Mouse (Mus musculus): ENCODE measurements at regions not wholly inside any gene's neighbourhood (a gene's known extent, or its start where the extent isn't known, plus 50 kb on each side); places are given as distances from the start of the nearest gene placed in this dataset.
"Not testable (repeated sequence)": the region's sequence is repeated elsewhere in the genome, so short reads cannot be mapped to it uniquely, and the experiment has no call there.

DNA sequence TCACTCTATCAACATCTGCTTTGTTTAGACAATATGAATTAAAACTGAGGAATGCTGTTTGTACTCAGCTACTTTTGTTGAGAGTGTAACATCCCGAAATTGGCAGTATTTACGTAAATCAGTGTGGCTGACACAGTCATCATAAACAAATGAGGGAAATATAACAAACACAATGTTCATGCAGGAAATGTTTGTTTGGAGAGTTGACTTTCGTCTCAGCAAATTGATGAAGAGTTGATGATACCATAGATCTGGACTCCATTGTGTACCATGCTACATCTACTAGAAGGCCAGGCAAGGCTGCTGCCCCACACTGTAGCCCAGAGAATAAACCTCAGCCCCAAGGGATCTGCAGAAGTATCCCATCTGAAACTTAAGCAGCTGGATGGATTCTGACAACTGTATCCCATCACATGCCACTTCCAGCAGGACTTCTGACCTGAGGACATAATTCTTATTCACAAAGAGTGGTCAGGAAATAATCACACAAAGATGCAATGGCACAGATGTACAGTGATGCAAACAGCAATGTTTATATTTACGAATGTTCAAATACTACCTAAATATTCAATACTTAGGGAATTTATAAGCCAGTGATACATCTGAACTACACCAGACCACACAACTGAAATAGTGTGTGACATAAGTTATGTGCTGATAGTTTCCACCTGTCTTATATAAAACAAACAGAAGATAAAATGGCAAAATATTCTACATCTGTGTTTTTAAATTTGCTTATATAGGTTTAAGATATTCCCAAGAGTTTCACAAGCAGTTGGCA is 51.3 kb downstream of the Gm21897 start:
- Histone ChIP-seq H3K36me3 (no peaks in the 10 kb centered on the region), H3K9me3 (no peaks in the 10 kb centered on the region), H3K4me3 (replicated peaks) (no peak overlapping the region), H3K27me3 (replicated peaks) (no peaks in the 10 kb centered on the region), H3K9ac (no peak overlapping the region), H3K4me1 (replicated peaks) (no peaks in the 10 kb centered on the region), H3K4me2 (replicated peaks) (no peak overlapping the region), H3K27ac (no peak overlapping the region)
- ATAC-seq: peak; percentile 88
- 51% methylated on average over 4 of the region's 4 CpGs for WGBS

DNA sequence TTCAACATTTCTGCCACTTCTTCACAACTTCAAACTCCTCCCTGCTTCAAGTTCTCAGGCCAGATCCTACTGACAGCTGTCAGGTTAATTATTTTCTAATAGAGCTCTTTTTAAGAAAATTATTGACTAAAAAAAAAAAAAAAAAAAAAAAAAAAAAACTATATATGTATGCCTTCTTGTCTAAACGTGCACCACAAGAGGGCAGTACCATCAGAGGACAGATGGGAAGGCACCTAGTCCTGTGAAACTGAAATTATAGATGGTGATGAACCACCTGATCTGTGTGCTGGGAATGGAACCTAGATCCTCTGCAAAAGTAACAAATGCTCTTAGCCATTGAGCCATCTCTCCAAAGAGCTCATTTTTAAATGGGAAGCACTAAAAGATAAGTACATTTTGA is 55.6 kb downstream of the Gm21897 start:
- Histone ChIP-seq H3K4me1 (replicated peaks) (no peaks in the 10 kb centered on the region), H3K9me3 (no peaks in the 10 kb centered on the region), H3K4me2 (replicated peaks) (no peak overlapping the region), H3K27ac (no peak overlapping the region), H3K36me3 (no peaks in the 10 kb centered on the region), H3K27me3 (replicated peaks) (no peaks in the 10 kb centered on the region), H3K9ac (no peak overlapping the region), H3K4me3 (replicated peaks) (no peak overlapping the region)
- 18% methylated on average over 1 of the region's 1 CpGs for WGBS
- ATAC-seq: no peak

DNA sequence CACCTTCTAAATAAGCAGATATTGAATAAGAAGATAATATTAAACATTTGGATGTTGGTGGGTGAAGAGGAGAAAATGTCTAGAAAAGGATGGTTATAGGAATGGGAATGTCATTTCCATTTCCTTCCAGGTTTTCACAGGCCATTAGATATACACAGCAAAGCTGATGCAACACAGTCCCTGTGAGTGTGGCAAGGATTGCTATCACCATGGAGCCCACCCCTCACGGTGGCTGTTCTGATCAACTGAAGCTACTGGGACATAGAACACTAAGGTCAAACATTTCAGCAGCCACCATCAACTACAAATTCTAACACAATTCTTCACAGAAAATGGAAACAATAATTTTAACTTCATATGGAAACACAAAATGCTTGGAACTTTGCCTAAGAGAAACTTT is 56.7 kb downstream of the Gm21897 start:
- H3K4me2 ChIP-seq (replicated peaks): no peak overlapping the region

DNA sequence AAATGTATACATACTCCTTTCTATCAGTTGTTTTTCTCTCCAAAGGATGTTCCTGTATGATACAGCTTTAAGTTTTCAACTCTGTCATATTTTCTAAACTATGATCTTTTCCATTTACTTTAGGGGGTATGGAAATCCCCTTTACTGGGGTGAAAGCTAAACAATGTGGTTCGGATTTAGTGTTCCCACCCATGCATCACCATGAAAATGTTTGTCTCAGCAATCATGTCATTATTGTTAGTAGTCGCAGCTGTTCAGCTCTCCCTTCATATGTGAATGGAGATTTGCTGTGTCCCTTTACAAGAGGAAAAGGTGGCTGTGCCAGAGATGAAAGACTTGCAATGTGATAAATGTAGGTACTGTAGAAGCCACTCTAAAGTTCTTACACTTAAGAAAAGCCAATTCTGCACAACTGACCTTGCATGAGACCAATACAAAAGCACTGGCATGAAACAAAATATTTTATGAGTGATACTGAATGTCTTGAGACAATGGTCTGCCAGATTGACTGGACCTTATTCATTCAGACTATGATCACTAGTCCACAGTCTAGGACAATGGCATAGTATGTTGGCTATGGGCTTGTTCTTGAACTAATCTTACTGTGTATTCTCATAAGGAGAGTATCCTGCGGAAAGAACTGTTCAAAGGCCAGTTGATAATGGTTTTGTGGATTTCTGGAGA is 68.4 kb downstream of the Gm21897 start:
- H3K4me1 ChIP-seq (replicated peaks): peaks cover 5% of the 10 kb centered on the region; the same call in 1 of the 2 replicates
- 39% methylated on average over 3 of the region's 3 CpGs for WGBS
- H3K36me3 ChIP-seq: no peaks in the 10 kb centered on the region
- H3K4me2 ChIP-seq (replicated peaks): no peak overlapping the region
- no peak overlapping the region for H3K4me3 ChIP-seq (replicated peaks)
- ATAC-seq: peak; percentile 80
- no peaks in the 10 kb centered on the region for H3K27me3 ChIP-seq (replicated peaks)
- H3K9ac ChIP-seq: no peak overlapping the region
- peak overlapping the region; percentile 64 for H3K27ac ChIP-seq
- no peaks in the 10 kb centered on the region for H3K9me3 ChIP-seq

More for the DNA sequence above, 56.7 kb downstream of the Gm21897 start:
- ATAC-seq: no peak
- 64% methylated on average over 1 of the region's 1 CpGs for whole genome bisulfite sequencing
- Histone ChIP-seq H3K4me3 (replicated peaks) (no peak overlapping the region), H3K36me3 (no peaks in the 10 kb centered on the region), H3K4me1 (replicated peaks) (no peaks in the 10 kb centered on the region), H3K27ac (no peak overlapping the region), H3K27me3 (replicated peaks) (no peaks in the 10 kb centered on the region), H3K9me3 (no peaks in the 10 kb centered on the region), H3K9ac (no peak overlapping the region)

DNA sequence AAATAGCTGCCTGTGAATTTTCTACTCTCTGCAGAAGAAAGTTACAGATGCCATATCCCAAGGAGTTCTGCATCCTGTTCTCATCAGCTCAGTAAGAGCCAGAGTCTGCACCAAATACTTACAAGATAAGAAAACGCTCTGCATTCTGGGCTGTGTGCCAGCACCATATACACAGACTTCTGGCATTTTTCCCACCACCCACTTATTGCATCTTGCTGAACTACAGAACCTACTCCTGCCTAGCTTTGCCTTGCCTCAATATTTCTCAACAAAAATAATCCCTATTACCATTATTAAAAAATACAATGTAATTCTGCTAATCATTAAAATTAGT is 69.0 kb downstream of the Gm21897 start:
- Histone ChIP-seq H3K27ac (peak overlapping the region; percentile 64), H3K4me2 (replicated peaks) (no peak overlapping the region), H3K27me3 (replicated peaks) (no peaks in the 10 kb centered on the region), H3K36me3 (no peaks in the 10 kb centered on the region), H3K9me3 (no peaks in the 10 kb centered on the region), H3K9ac (no peak overlapping the region), H3K4me1 (replicated peaks) (peaks cover 5% of the 10 kb centered on the region; the same call in 1 of the 2 replicates), H3K4me3 (replicated peaks) (no peak overlapping the region)
- peak; percentile 80 for ATAC-seq
- WGBS: 26% methylated on average over 1 of the region's 1 CpGs

DNA sequence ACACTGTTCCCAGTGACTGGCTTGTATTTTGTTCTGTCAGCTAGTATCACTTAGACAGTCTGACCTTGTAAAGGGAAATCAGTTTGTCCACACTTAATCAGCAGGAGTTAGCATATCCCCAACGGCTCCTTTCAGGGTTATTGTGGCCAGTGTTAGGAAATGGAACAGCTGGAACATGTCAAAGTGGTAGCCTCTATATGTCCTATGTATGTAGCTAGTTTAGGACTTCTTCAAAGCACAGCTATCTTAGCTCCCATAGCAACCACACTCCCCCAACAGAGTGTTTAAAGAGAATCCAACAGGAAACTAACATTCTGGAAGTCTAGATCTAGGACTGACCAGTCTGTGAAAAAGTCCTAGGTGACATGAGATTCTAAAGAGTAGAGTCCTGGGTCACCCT is 72.6 kb downstream of the Gm21897 start:
- H3K27me3 ChIP-seq (replicated peaks): no peaks in the 10 kb centered on the region
- ATAC-seq: no peak
- no peaks in the 10 kb centered on the region for H3K9me3 ChIP-seq
- WGBS: 22% methylated on average over 1 of the region's 1 CpGs
- H3K36me3 ChIP-seq: no peaks in the 10 kb centered on the region
- peaks cover 5% of the 10 kb centered on the region; the same call in 1 of the 2 replicates for H3K4me1 ChIP-seq (replicated peaks)
- H3K4me2 ChIP-seq (replicated peaks): no peak overlapping the region
- H3K4me3 ChIP-seq (replicated peaks): no peak overlapping the region
- H3K9ac ChIP-seq: no peak overlapping the region
- no peak overlapping the region for H3K27ac ChIP-seq

DNA sequence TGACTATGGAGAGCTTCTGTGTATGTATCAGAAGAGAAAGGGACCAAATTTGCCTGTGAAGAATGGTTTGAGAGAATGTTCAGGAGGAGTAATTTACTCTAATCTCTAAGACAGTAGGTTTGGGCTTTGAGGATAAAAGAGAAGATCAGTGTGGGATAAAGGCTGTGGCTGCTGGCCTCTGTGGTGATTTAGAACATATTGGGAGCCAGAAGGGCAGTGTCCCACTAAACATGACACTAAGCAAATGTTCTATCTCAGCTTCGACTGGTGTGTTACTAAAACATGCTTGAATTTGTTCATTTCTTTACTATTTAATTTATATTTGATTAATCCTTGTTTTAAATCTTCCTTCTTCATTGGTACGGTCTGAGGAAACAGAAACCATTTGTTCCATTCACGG is 113.1 kb downstream of the Gm21897 start:
- 45% methylated on average over 3 of the region's 3 CpGs for WGBS

DNA sequence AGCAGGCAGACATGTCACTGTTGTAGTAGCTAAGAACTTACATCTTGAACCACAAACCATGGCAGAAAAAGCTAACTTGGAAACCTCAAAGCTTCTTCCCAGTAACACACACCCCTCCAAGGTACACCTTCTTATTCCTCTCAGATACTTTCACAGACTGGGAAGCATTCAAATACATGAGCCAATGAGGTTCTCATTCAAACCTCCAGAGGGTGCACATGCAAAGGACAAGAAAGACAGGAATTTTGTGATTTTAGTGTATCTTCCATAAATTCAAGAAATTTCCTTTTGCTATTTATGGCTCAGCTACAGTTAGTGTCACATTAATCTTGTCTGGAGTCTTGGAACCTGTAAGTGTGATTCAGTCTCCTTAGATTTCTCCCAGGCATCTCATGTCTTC is 115.4 kb downstream of the Gm21897 start:
- Histone ChIP-seq H3K36me3 (no peaks in the 10 kb centered on the region), H3K27me3 (replicated peaks) (no peaks in the 10 kb centered on the region), H3K4me3 (replicated peaks) (no peak overlapping the region), H3K9me3 (no peaks in the 10 kb centered on the region), H3K27ac (no peak overlapping the region), H3K9ac (no peak overlapping the region), H3K4me2 (replicated peaks) (no peak overlapping the region), H3K4me1 (replicated peaks) (no peaks in the 10 kb centered on the region)
- no peak for ATAC-seq

More for the DNA sequence above, 113.1 kb downstream of the Gm21897 start:
- no peak; the same call in 1 of the 2 replicates for ATAC-seq
- Histone ChIP-seq H3K4me2 (replicated peaks) (no peak overlapping the region), H3K27ac (no peak overlapping the region), H3K36me3 (no peaks in the 10 kb centered on the region), H3K9ac (no peak overlapping the region), H3K27me3 (replicated peaks) (no peaks in the 10 kb centered on the region), H3K4me3 (replicated peaks) (no peak overlapping the region), H3K9me3 (no peaks in the 10 kb centered on the region), H3K4me1 (replicated peaks) (no peaks in the 10 kb centered on the region)

DNA sequence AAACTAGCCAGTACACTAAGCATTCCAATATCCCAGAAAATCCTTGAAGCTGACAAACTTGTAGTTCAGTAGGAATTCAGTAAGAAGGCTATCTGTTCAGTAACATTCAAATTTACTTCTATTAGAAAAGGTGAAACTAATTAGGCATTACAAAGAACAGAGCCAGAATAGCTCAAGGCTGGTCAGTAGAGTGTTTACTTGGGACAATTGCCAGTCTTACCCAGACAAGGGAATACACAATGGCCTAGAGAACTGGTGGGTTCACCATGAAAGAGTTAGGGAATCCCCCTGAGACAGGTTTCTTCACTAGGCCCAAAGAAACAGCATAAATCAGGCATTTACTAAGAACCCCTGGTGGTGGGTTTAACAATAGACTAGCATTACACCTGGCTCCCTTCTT is 145.6 kb downstream of the Gm21897 start:
- not testable (repeated sequence) for ATAC-seq; H3K4me2 ChIP-seq (replicated peaks); H3K27me3 ChIP-seq (replicated peaks)

DNA sequence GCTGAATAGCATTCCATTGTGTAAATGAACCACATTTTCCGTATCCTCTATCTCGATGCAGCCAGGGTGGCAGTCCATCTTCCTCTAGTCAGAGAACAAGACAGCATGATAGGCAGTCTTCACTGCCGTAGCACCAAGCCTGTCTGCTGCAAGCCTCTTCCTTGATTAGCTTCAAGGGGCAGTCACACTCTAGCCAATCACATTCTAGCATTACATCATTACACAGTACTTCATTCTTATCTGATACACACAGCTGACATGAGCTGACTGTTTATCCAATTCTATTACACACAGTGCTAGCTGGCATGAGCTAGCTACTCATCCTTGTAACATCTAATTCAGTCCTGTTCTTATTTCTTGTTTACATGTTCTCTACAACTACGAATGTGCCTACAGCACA is 156.6 kb downstream of the Gm21897 start:
- Histone ChIP-seq H3K27me3 (replicated peaks) (no peaks in the 10 kb centered on the region), H3K36me3 (no peaks in the 10 kb centered on the region), H3K9ac (no peak overlapping the region), H3K4me1 (replicated peaks) (no peaks in the 10 kb centered on the region), H3K9me3 (no peaks in the 10 kb centered on the region), H3K4me3 (replicated peaks) (no peak overlapping the region), H3K27ac (no peak overlapping the region), H3K4me2 (replicated peaks) (no peak overlapping the region)
- 66% methylated on average over 4 of the region's 4 CpGs for WGBS
- ATAC-seq: no peak

More for the DNA sequence above, 145.6 kb downstream of the Gm21897 start:
- not testable (repeated sequence) for H3K36me3 ChIP-seq; H3K4me3 ChIP-seq (replicated peaks); H3K9ac ChIP-seq; H3K27ac ChIP-seq; H3K9me3 ChIP-seq; H3K4me1 ChIP-seq (replicated peaks)

DNA sequence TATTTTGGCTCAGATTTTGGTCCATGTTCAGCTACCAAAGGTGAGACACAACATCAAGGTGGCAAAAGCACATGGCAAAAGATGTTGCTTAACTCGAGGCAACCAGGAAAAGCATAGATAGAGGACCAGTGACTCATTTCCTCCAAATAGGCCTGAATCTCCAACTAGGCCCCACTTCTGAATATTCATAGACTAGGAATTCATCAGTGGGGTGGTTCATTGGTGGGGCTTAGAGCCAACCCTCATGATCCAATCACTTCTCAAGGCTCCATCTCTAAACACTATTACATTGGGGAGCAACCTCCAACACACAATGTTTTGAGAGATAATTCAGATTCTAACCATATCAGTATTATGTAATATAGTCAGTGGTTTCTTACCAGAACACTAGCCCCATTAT is 161.6 kb downstream of the Gm21897 start:
- no peaks in the 10 kb centered on the region for H3K9me3 ChIP-seq
- no peak overlapping the region for H3K27ac ChIP-seq
- no peak overlapping the region for H3K9ac ChIP-seq
- no peaks in the 10 kb centered on the region for H3K4me1 ChIP-seq (replicated peaks)
- 76% methylated on average over 1 of the region's 1 CpGs for WGBS
- no peaks in the 10 kb centered on the region for H3K27me3 ChIP-seq (replicated peaks)
- ATAC-seq: no peak
- H3K4me3 ChIP-seq (replicated peaks): no peak overlapping the region
- no peak overlapping the region for H3K4me2 ChIP-seq (replicated peaks)
- no peaks in the 10 kb centered on the region for H3K36me3 ChIP-seq

DNA sequence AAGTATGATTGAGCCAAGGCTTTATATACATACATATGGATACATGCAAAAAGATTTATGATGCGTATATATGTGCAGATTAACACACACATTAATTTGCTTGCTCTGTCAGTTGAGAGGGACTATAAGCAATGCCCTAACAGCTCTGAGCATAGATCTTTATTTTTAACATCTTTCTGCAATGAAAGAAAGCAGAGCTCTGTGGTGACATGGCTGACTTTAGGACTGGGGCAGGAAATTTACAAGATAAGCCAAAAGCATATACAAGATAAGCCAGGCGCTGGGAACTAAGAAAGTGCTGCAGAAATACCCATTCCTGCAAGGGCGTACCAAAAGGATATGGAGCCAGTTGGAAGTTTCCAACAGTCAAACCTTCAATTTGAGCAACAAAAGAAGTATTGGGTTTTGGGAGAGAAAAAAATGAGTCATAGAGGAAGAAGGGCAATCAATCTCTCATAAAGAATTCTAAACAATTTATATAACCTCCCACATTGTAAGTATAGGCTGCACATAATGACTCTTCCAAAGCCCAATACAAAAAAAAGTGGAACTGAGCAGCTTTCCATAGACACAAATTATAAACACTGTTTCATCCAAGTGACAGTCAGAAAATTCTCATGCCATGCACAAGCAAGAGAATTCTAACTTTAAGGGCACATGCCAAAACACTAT is 174.2 kb downstream of the Gm21897 start:
- Histone ChIP-seq H3K4me2 (replicated peaks) (no peak overlapping the region), H3K9ac (no peak overlapping the region), H3K27ac (no peak overlapping the region; the same call in 1 of the 2 replicates), H3K4me1 (replicated peaks) (no peaks in the 10 kb centered on the region), H3K36me3 (no peaks in the 10 kb centered on the region), H3K27me3 (replicated peaks) (no peaks in the 10 kb centered on the region), H3K9me3 (no peaks in the 10 kb centered on the region), H3K4me3 (replicated peaks) (no peak overlapping the region)
- 60% methylated on average over 3 of the region's 3 CpGs for WGBS
- no peak for ATAC-seq
